Mouse (Mus musculus): ENCODE data around the gene Olfr522. TPM values are rescaled to one million over a fixed set of nuclear protein-coding genes. Genes with fewer than 3 reads are reported as not detected.
A peak's percentile ranks its signal among the peaks of the same experiment; 100 is the strongest.

The Olfr522 gene
- polyA plus RNA-seq, 1 experiment from 2014 or later = not detected

DNA sequence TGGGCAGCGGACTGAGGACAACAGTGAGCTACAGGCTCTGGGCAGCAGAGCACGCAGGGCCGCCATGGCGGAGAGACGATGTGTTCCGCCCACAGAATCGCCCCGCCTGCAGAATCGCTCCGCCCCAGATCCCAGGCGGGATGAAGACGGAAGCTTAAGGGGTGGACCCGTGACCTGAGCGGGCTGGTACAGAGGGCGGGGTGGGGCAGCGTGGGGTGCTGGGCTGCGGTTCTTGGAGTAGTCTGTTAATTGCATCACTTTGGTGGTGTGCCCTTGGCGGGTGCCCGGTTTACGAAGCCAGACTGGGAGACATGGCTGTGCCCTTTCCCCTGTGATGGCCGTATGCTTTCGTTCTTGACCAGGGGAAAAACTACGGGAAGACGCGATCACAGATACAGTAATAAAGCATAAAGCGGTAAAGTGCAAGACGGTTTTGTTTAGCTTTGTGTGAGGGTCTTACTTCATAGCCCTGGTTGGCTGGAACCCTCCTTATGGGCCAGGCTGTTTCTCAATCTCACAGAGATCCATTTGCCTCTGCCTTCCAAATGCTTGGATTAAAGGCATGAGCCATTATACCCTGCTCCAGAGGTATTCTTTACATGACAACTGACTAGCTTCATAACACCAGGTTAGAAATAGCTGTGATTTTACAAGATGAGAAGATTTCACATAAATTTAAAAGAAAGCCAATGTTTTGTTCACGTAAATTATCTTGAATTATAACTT, 48.1 kb downstream of the Olfr522 start, which contains the start of gene Echs1:
Gene Echs1 (minus strand): TSS at position 148 of the 726 bp plus-strand sequence.
- Histone ChIP-seq H3K9me3 (ENCODE audit: control insufficient read depth, low read length) (no peaks in the 10 kb centered on the region), H3K27me3 (ENCODE audit: control insufficient read depth, insufficient read depth, low read length) (no peaks in the 10 kb centered on the region), H3K4me2 (ENCODE audit: low read depth, severe bottlenecking) (peak within 1 kb of the TSS; percentile 76), H3K36me3 (ENCODE audit: control insufficient read depth, insufficient read depth, low read length) (no peaks in the 10 kb centered on the region), H3K9ac (ENCODE audit: low read length) (peak within 1 kb of the TSS; percentile 89), H3K4me1 (ENCODE audit: control insufficient read depth, insufficient read depth, low read length) (no peaks in the 10 kb centered on the region), H3K4me3 (ENCODE audit: low read depth, low read length) (peak within 1 kb of the TSS; percentile 74), H3K27ac (replicated peaks; ENCODE audit: low read depth, low read length) (peak within 1 kb of the TSS; percentile 68)
- DNase-seq (ENCODE audit: low spot score) (peak; percentile 87), ATAC-seq (ENCODE audit: insufficient number of reproducible peaks, low FRiP score, low TSS enrichment, low read depth) (peak; percentile 90)
- WGBS = 3% methylated on average over 28 of the region's 28 CpGs

- 1% methylated on average over 23 of the region's 23 CpGs for WGBS
- H3K4me3 ChIP-seq (ENCODE audit: low read depth, low read length) = peak within 1 kb of the TSS; percentile 74
- DNase-seq (ENCODE audit: low spot score) (peak; percentile 43), ATAC-seq (ENCODE audit: insufficient number of reproducible peaks, low FRiP score, low TSS enrichment, low read depth) (peak; percentile 69)
- peak within 1 kb of the TSS; percentile 68 for H3K27ac ChIP-seq (replicated peaks; ENCODE audit: low read depth, low read length)
- H3K9me3 ChIP-seq (ENCODE audit: control insufficient read depth, low read length) = no peaks in the 10 kb centered on the region
- H3K4me2 ChIP-seq (ENCODE audit: low read depth, severe bottlenecking) = peak within 1 kb of the TSS; percentile 76
- H3K27me3 ChIP-seq (ENCODE audit: control insufficient read depth, insufficient read depth, low read length) = no peaks in the 10 kb centered on the region
- H3K9ac ChIP-seq (ENCODE audit: low read length) = peak within 1 kb of the TSS; percentile 89
- no peaks in the 10 kb centered on the region for H3K4me1 ChIP-seq (ENCODE audit: control insufficient read depth, insufficient read depth, low read length)
- no peaks in the 10 kb centered on the region for H3K36me3 ChIP-seq (ENCODE audit: control insufficient read depth, insufficient read depth, low read length)
These were observed 48.8 kb downstream of the Olfr522 start, which contains the start of gene Paox for GRCm38 (mm10) chr7:140115583-140116328. Paox (plus strand) TSS chr7:140115799.

DNA sequence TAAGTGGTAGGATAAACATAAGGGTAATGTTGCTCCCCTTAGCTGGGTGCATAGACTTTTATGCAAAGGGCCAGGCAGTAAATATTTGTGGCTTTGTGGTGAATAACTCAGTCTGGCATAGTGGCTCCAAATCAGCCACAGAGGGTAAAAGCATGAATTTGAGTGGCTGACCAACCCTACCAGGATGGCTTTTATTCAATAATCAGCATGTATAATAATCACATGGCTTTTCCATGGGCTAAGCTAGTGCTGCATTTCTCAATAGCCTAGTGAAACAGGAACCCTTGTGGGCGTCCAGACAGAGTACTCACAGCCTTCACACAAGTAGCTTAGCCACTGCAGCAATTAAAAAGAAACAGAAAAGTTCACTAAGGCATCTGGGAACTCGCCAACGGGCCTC, 52.6 kb downstream of the Olfr522 start:
- WGBS = 79% methylated on average over 3 of the region's 3 CpGs
- no peak overlapping the region for H3K4me3 ChIP-seq (ENCODE audit: low read depth, low read length)
- ATAC-seq (ENCODE audit: insufficient number of reproducible peaks, low FRiP score, low TSS enrichment, low read depth) (no peak), DNase-seq (ENCODE audit: low spot score) (no peak)
- H3K36me3 ChIP-seq (ENCODE audit: control insufficient read depth, insufficient read depth, low read length) = peaks cover 11% of the 10 kb centered on the region; the same call in 1 of the 2 replicates
- H3K9ac ChIP-seq (ENCODE audit: low read length) = no peak overlapping the region
- H3K27me3 ChIP-seq (ENCODE audit: control insufficient read depth, insufficient read depth, low read length) = no peaks in the 10 kb centered on the region
- no peaks in the 10 kb centered on the region for H3K9me3 ChIP-seq (ENCODE audit: control insufficient read depth, low read length)
- no peaks in the 10 kb centered on the region for H3K4me1 ChIP-seq (ENCODE audit: control insufficient read depth, insufficient read depth, low read length)
- no peak overlapping the region for H3K4me2 ChIP-seq (ENCODE audit: low read depth, severe bottlenecking)
- no peak overlapping the region for H3K27ac ChIP-seq (replicated peaks; ENCODE audit: low read depth, low read length)

Other genes with a start within 250 kb of the Olfr522 start
- 0.35 TPM in 1 of 2 replicates, not detected in the other for gene Utf1, start 221.0 kb downstream of the Olfr522 start, polyA plus RNA-seq (2014; fragmentation: Nextera tagmentation; extraction: Ambion mirVana)
- 0.27 and 0.31 TPM in 2 replicates for gene 6430531B16Rik, start 186.0 kb downstream of the Olfr522 start, polyA plus RNA-seq (2014; fragmentation: Nextera tagmentation; extraction: Ambion mirVana)
- 1.9 and 2.1 TPM in 2 replicates for gene Adam8, start 172.2 kb downstream of the Olfr522 start, polyA plus RNA-seq (2014; fragmentation: Nextera tagmentation; extraction: Ambion mirVana)
- gene Zfp511, start 128.4 kb downstream of the Olfr522 start, polyA plus RNA-seq (2014; fragmentation: Nextera tagmentation; extraction: Ambion mirVana) = 42.1 and 45.0 TPM in 2 replicates
- gene Tubgcp2, start 128.1 kb downstream of the Olfr522 start, polyA plus RNA-seq (2014; fragmentation: Nextera tagmentation; extraction: Ambion mirVana) = 75.8 and 82.1 TPM in 2 replicates
- 0.14 TPM in 1 of 2 replicates, not detected in the other for gene Msx3, start 115.7 kb downstream of the Olfr522 start, polyA plus RNA-seq (2014; fragmentation: Nextera tagmentation; extraction: Ambion mirVana)
- 1.6 and 2.0 TPM in 2 replicates for gene Caly, start 82.2 kb downstream of the Olfr522 start, polyA plus RNA-seq (2014; fragmentation: Nextera tagmentation; extraction: Ambion mirVana)
- gene Prap1, start 71.4 kb downstream of the Olfr522 start, polyA plus RNA-seq (2014; fragmentation: Nextera tagmentation; extraction: Ambion mirVana) = not detected in 2 replicates
- gene Fuom, start 62.3 kb downstream of the Olfr522 start, polyA plus RNA-seq (2014; fragmentation: Nextera tagmentation; extraction: Ambion mirVana) = 16.6 and 17.4 TPM in 2 replicates
- 18.2 and 20.0 TPM in 2 replicates for gene Paox, start 49.0 kb downstream of the Olfr522 start, polyA plus RNA-seq (2014; fragmentation: Nextera tagmentation; extraction: Ambion mirVana)
- 188 and 195 TPM in 2 replicates for gene Echs1, start 48.3 kb downstream of the Olfr522 start, polyA plus RNA-seq (2014; fragmentation: Nextera tagmentation; extraction: Ambion mirVana)
- 22.0 and 22.4 TPM in 2 replicates for gene Mtg1, start 27.2 kb downstream of the Olfr522 start, polyA plus RNA-seq (2014; fragmentation: Nextera tagmentation; extraction: Ambion mirVana)
- gene Sprn, start 9.9 kb downstream of the Olfr522 start, polyA plus RNA-seq (2014; fragmentation: Nextera tagmentation; extraction: Ambion mirVana) = not detected in 2 replicates
- gene Olfr523, start 8.5 kb upstream of the Olfr522 start, polyA plus RNA-seq (2014; fragmentation: Nextera tagmentation; extraction: Ambion mirVana) = not detected in 2 replicates
- not detected in 2 replicates for gene Olfr524, start 41.2 kb upstream of the Olfr522 start, polyA plus RNA-seq (2014; fragmentation: Nextera tagmentation; extraction: Ambion mirVana)
- gene Cd163l1, start 53.5 kb upstream of the Olfr522 start, polyA plus RNA-seq (2014; fragmentation: Nextera tagmentation; extraction: Ambion mirVana) = not detected in 2 replicates
- gene 5830411N06Rik, start 82.5 kb upstream of the Olfr522 start, polyA plus RNA-seq (2014; fragmentation: Nextera tagmentation; extraction: Ambion mirVana) = not detected in 2 replicates
- not detected in 2 replicates for gene Olfr525, start 156.1 kb upstream of the Olfr522 start, polyA plus RNA-seq (2014; fragmentation: Nextera tagmentation; extraction: Ambion mirVana)
- not detected in 2 replicates for gene Olfr527, start 169.3 kb upstream of the Olfr522 start, polyA plus RNA-seq (2014; fragmentation: Nextera tagmentation; extraction: Ambion mirVana)
- not detected in 2 replicates for gene Olfr60, start 196.9 kb upstream of the Olfr522 start, polyA plus RNA-seq (2014; fragmentation: Nextera tagmentation; extraction: Ambion mirVana)
- gene Olfr530, start 211.6 kb upstream of the Olfr522 start, polyA plus RNA-seq (2014; fragmentation: Nextera tagmentation; extraction: Ambion mirVana) = not detected in 2 replicates
- gene Olfr531, start 238.2 kb upstream of the Olfr522 start, polyA plus RNA-seq (2014; fragmentation: Nextera tagmentation; extraction: Ambion mirVana) = not detected in 2 replicates